Mouse (Mus musculus) liver, postnatal 0 days (tissue): Measurements from ENCODE around the gene Erbb4.

Source experiments
- CTCF ChIP-seq: sonication (generic); IDR thresholded peaks from 2 replicates; pipeline ENCODE4 v1.5.1; 2016; ENCODE audit warnings: antibody characterized with exemption, low read depth
- EP300 ChIP-seq: IDR thresholded peaks from 2 replicates; pipeline ENCODE4 v1.6.1; 2016; ENCODE audit warnings: antibody characterized with exemption, low read depth, mild to moderate bottlenecking

GRCm38 (mm10) chr1:68046551-68046970, 1061.3 kb downstream of the Erbb4 start:
- TF ChIP-seq CTCF: no peak
- no peak for TF ChIP-seq EP300
